Mouse (Mus musculus) ovary, postnatal 10 days (tissue): ENCODE data around the gene Dlgap1.

Experiments used
- DNase-seq: peaks from one replicate; pipeline ENCODE4 v3.0.0; 2022; ENCODE audit warnings: low spot score

Gene Dlgap1

GRCm38 (mm10) chr17:70462771-70463491 lies 494.1 kb downstream of the Dlgap1 start:
- DNase-seq = no peak

GRCm38 (mm10) chr17:70466413-70466812 lies 497.5 kb downstream of the Dlgap1 start:
- DNase-seq = no peak

GRCm38 (mm10) chr17:70470970-70471371 lies 502.1 kb downstream of the Dlgap1 start:
- DNase-seq = no peak

- DNase-seq = no peak
Observed at GRCm38 (mm10) chr17:70472162-70472561, 503.3 kb downstream of the Dlgap1 start.

- DNase-seq = no peak
Observed at GRCm38 (mm10) chr17:70473871-70474270, 505.0 kb downstream of the Dlgap1 start.

- DNase-seq = no peak
Observed at GRCm38 (mm10) chr17:70483716-70484115, 514.8 kb downstream of the Dlgap1 start.

- no peak for DNase-seq
Observed at GRCm38 (mm10) chr17:70485668-70486067, 516.8 kb downstream of the Dlgap1 start.

GRCm38 (mm10) chr17:70486259-70486658 lies 517.4 kb downstream of the Dlgap1 start:
- no peak for DNase-seq

- DNase-seq = no peak
Observed at GRCm38 (mm10) chr17:70486831-70487230, 518.0 kb downstream of the Dlgap1 start.

GRCm38 (mm10) chr17:70488784-70489265 lies 520.0 kb downstream of the Dlgap1 start:
- DNase-seq = no peak

GRCm38 (mm10) chr17:70491575-70491974 lies 522.7 kb downstream of the Dlgap1 start:
- DNase-seq = no peak

- no peak for DNase-seq
Observed at GRCm38 (mm10) chr17:70494338-70494737, 525.5 kb downstream of the Dlgap1 start.

GRCm38 (mm10) chr17:70498256-70498655 lies 529.4 kb downstream of the Dlgap1 start:
- DNase-seq = no peak

GRCm38 (mm10) chr17:70501933-70502332 lies 533.1 kb downstream of the Dlgap1 start:
- DNase-seq = no peak

- DNase-seq = no peak
Observed at GRCm38 (mm10) chr17:70507759-70508158, 538.9 kb downstream of the Dlgap1 start.

- no peak for DNase-seq
Observed at GRCm38 (mm10) chr17:70510441-70510840, 541.6 kb downstream of the Dlgap1 start.

- no peak for DNase-seq
Observed at GRCm38 (mm10) chr17:70511401-70511800, 542.5 kb downstream of the Dlgap1 start.

GRCm38 (mm10) chr17:70513736-70514135 lies 544.9 kb downstream of the Dlgap1 start:
- no peak for DNase-seq

GRCm38 (mm10) chr17:70516506-70516905 lies 547.6 kb downstream of the Dlgap1 start:
- DNase-seq = no peak

GRCm38 (mm10) chr17:70517333-70517732 lies 548.5 kb downstream of the Dlgap1 start:
- DNase-seq = no peak

GRCm38 (mm10) chr17:70521058-70521851 lies 552.4 kb downstream of the Dlgap1 start:
- DNase-seq = no peak

GRCm38 (mm10) chr17:70521971-70522370 lies 553.1 kb downstream of the Dlgap1 start:
- DNase-seq = no peak

- no peak for DNase-seq
Observed at GRCm38 (mm10) chr17:70525990-70526389, 557.1 kb downstream of the Dlgap1 start.
